Mouse (Mus musculus): ENCODE measurements around the gene AC129217.1. TPM values are rescaled to one million over a fixed set of nuclear protein-coding genes. Genes with fewer than 3 reads are reported as not detected.

The AC129217.1 gene
- total RNA-seq, 4 experiments from 2014 or later: not detected

DNA sequence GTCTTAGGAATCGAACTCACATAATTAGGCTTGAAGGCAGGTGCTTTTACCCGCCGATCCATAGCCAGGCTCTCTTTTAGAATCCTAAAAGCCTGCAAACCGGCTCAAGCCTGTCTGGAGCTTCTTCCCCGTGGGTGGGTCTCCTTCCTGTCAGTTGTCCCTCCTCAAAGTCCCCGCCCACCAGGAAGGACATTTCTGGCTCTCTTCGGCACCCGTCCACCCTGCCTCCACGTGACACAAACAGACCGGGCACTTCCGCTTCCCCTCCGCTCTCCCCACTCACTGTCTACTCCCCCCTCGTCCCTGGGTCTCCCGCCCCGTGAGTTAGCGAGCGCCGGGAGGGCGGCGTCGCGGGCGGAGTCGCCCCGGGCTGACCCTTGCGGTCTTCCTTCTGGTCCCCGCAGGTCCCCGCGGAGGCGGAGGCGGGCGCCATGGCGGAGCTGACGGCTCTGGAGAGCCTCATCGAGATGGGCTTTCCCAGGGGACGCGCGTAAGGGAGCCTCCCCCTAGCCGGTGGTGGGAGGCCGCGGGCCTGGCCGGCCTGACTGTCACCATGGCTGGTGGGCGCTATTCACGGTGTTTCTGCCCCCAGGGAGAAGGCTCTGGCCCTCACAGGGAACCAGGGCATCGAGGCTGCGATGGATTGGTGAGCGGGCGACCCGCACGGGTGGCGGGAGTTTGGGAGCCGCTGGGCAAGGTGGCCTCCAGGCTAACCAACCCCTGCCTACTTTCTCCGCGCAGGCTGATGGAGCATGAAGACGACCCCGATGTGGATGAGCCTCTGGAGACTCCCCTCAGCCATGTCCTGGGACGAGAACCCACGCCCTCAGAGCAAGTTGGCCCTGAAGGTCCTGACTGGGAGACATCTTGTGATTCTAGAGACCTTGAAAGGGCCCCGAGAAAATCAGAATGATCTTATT, 42.0 kb downstream of the AC129217.1 start, which contains the start of gene Ubxn1:
Gene Ubxn1, plus strand, starts transcription at position 230 of the 920 bp plus-strand sequence.
- DNase-seq: peak; percentile 98

DNA sequence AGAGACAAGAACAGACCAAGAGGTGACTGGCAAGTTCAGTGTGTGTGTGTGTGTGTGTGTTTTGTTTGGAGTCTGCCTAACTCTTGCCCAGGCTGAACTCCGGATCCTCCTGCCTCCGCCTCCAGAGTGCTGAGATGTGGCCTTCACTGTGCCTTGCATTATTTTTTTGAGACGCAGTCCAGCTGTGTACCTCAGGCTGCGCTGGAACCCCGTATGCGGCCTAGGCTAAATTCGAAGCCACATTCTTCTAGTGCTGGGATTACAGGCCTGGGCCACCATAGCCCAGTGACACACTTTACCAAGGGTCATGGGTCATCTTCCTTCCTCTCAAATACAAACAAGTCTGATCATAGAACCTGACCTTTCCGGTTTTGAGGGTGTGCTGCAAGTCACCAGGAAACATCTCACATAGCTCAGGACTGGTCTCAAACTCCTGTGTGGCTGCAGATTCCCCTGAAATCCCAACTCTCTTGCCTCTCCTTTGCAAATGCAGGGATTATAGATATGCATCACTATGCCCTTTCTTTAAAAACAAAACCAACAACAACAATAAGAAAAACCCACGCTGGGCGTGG, 42.8 kb downstream of the AC129217.1 start:
- DNase-seq: no peak

DNA sequence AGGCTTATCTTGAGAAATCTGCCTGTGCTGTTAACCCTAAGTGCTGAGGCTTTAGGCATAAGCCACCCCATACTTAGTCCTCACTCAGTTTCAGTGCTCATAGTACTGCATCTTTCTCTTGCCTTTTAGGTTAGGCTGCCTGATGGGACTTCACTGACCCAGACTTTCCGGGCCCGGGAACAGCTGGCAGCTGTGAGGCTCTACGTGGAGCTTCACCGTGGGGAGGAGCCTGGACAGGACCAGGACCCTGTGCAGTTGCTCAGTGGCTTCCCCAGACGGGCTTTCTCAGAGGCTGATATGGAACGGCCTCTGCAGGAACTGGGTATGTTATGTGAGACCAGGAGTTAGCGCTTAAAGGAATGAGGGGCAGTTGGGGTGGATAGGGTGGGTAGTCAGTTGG, 45.5 kb downstream of the AC129217.1 start:
- DNase-seq: no peak

DNA sequence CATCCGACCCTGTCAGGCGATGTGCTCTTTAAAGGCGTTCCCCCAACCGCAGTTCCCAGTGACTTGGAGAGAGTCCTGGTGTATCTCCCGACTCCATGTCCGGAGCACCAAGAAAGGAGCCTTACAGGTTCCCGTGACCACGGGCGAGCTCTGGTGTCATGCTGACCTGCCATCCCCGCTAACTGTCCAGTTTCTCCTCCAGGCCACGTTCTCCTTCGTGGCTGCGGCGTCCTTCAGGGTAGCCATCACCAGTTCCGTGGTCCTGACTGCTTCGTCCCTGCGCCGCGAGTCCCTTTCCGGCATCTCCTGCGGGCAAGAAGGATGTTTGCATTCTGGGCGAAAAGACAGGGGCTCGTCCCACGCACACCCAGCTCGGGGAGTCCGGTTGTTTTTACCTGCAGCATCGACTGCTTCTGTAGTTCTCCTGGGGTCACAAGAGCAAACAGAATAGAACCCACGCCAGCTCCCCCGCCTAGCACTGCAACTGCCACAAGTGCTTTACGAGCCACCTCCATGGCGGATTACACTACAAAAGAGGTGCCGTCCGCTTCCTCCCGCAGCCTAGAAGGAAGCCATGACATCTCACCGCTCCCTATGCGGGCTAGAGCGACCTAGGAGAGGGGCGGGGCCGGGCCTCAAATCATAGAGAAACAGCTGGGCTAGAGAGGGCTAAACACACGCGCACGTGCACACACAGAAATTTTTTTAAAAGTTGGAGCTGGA, 50.9 kb downstream of the AC129217.1 start, which contains the start of gene Uqcc3:
Gene Uqcc3, minus strand, starts transcription at position 613 of the 723 bp plus-strand sequence.
- DNase-seq: peak; percentile 91

DNA sequence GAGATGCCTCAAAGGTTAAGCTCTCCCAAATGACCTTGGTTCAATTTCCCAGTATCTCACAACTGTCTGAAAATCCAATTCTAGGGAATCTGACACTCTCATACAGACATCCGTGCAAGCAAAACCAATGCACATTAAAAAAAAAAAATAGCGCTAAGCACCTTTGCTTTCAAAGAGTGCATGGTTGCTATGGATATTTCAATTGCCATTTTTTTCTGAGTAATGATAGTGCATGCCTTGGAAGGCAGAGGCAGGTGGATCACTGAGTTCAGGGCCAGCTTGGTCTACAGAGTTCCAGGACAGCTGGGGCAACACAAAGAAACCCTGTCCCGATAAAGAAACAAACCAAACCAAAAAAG, 51.4 kb downstream of the AC129217.1 start:
- no peak for DNase-seq

DNA sequence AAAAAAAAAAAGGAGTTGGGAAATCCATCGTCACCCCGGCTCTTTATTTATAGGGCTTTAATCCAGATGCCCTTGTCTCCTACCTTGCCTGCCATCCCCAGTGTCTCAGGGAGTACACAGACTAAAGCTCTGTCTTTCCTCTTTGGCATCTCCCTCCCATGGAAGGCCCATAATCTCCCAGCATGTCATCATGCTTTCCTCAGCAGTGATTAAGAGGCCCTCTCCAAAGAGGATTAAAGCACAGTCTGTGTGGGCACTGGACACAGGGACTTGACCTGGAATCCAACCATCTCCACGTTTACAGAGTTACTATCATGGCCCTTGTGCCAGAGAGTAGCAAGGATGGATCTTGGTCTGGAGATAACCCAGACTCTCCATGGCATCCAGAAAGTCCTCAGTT, 54.0 kb downstream of the AC129217.1 start, which contains the start of the genes Lbhd1 and Gm49403:
Gene Lbhd1, plus strand, starts transcription at position 117 of the 400 bp plus-strand sequence.
Gene Gm49403, plus strand, starts transcription at position 315 of the 400 bp plus-strand sequence.
- no peak for DNase-seq

DNA sequence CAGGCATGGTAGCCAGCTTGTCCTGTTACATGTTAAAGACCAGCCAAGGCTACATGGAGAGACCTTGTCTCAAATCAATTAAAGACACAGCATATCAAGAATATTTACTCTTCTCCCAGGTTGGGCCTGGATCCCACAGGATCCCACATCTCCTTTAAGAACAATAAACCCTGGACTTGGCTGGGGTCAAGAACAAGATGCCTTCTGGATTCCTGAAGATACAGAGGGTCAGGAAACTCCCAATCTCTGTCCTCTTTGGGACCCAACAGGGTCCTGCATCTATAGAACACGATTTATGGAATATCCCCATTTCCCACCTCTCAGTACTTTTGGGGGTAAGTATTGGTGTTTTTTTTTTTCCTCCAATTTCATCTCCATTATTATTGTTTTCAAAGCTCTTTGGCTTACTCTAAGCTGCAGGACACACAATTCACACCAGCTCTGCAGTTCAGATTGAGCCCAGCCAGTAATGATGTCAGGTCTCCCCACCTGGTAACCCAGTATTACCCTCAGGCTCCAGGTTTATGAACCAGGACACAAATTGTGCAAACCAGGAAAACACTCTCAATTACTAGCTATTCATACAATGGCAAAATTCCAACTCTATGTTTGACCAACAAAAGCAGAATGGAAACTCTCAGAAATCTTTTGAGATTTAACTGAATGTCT, 57.5 kb downstream of the AC129217.1 start:
- no peak for DNase-seq

DNA sequence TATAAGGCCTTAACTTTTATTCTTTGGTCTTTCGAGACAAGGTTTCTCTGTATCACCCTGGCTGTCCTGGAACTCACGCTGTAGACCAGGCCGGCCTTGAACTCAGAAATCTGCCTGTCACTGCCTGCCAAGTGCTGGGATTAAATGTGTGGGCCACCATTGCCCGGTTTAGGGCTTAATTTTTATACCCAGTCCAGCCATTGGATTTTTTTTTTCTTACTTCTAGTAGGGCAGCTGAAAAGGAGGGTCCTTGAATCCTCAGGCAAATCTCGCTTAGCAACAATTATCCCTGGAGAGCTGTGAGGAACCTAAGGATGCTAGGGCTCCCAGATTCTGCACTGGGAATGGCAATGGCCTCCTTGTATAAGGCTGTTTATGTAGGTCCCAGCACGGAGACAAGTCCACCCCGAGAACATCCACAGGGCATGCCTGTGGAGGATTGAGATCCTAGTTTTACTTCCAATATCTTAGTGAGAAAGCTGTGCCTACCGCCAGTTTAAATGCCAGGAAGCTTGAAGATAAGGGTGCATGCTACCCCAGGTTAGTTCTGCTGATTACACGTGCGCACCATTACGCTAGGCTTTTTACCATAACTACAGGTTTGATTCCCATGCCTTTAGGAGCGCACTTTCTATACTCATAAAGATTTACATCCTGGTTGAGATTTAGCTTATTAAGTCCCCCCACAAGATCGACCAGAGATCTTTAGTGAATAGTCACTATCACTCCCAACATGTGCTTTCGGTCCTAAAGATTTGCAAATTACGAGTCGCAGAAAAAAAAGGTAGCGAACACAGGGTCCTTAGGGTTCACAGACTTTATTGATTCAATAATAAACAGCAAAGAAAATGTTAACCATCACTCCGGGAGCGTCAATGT, 58.3 kb downstream of the AC129217.1 start:
- no peak for DNase-seq

DNA sequence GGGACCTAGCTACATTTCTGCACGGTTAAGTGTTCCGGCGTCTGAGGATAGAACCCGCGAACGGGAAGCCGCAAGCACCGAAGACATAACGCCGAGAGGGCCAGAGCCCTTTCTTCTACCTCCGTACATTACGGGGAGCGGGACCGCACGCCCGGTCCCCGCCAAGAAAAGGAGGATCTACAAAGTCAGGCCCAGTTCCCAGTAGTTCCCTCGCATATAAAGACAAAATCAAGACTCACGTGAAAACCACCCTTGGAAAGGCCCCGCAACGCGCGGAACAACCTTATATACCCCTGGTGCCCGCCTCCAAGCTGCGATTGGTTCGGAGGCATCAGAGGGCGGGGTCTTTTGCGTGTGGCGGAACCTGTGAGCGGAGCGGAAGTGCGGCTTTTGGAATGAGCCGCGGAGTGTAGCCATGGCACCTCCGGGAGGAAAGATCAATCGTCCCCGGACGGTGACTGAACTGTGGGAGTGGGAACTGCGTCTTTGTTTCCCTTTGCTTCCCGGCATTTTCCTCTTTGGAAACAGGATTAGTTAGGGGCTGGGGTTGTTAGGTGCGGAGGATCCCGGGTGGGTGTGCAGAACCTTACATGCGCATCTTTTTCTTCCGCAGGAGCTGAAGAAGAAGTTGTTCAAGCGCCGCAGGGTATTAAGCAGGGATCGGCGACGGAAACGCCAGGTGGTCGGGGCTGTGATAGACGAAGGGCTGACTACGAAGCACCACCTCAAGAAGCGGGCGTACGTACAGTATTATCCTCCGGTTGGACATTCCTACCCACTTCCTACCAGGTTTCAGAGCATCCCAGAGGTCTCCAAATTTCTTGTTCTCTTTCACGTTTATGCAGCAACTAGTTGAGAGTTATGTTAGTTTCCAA, 59.2 kb downstream of the AC129217.1 start, which contains the start of the genes 1810009A15Rik and Gm49416:
Gene 1810009A15Rik, plus strand, starts transcription at position 343 of the 875 bp plus-strand sequence.
Gene Gm49416, plus strand, starts transcription at position 416 of the 875 bp plus-strand sequence.
- peak; percentile 93 for DNase-seq

Small RNA genes within 50 kb of the gene (microRNA-seq; reads per million reads assigned to microRNA genes)
- gene Mir5136: 0.17 to 0.35 reads per million in 2 experiments

Other genes with a start within 250 kb of the AC129217.1 start
- under 1 TPM in 3 of 4 experiments, not detected in 1; 0.07 to 0.40 (median 0.15) TPM for gene Slc22a8, start 238.5 kb upstream of the AC129217.1 start, total RNA-seq (2022)
- not detected for gene Slc22a6, start 211.7 kb upstream of the AC129217.1 start, total RNA-seq (2022)
- 1 to 10 TPM; 1.2 to 2.6 (median 1.8) TPM for gene Chrm1, start 166.0 kb upstream of the AC129217.1 start, total RNA-seq (2022)
- 100 to 1,000 TPM; 210 to 266 (median 246) TPM for gene Slc3a2, start 106.4 kb upstream of the AC129217.1 start, total RNA-seq (2022)
- 10 to 100 TPM; 49.1 to 60.4 (median 53.3) TPM for gene Wdr74, start 93.9 kb upstream of the AC129217.1 start, total RNA-seq (2022)
- gene 1700092M07Rik, start 89.1 kb upstream of the AC129217.1 start, total RNA-seq (2022): 1 to 10 TPM in 3 of 4 experiments, under 1 TPM in 1; 0.64 to 4.4 (median 1.8) TPM
- 100 to 1,000 TPM in 3 of 4 experiments, 10 to 100 TPM in 1; 90.9 to 138 (median 118) TPM for gene Stx5a, start 88.4 kb upstream of the AC129217.1 start, total RNA-seq (2022)
- gene Nxf1, start 72.7 kb upstream of the AC129217.1 start, total RNA-seq (2022): 100 to 1,000 TPM; 102 to 164 (median 148) TPM
- 100 to 1,000 TPM; 111 to 137 (median 123) TPM for gene Tmem223, start 58.8 kb upstream of the AC129217.1 start, total RNA-seq (2022)
- 10 to 100 TPM; 54.8 to 73.9 (median 63.9) TPM for gene Tmem179b, start 55.3 kb upstream of the AC129217.1 start, total RNA-seq (2022)
- 10 to 100 TPM; 16.6 to 26.8 (median 21.0) TPM for gene Taf6l, start 43.4 kb upstream of the AC129217.1 start, total RNA-seq (2022)
- gene Polr2g, start 31.2 kb upstream of the AC129217.1 start, total RNA-seq (2022): 100 to 1,000 TPM in 2 of 4 experiments, 10 to 100 TPM in 2; 86.0 to 106 (median 102) TPM
- 1 to 10 TPM; 2.5 to 4.9 (median 3.5) TPM for gene Zbtb3, start 27.2 kb upstream of the AC129217.1 start, total RNA-seq (2022)
- 10 to 100 TPM; 27.4 to 40.5 (median 35.9) TPM for gene Ttc9c, start 10.4 kb upstream of the AC129217.1 start, total RNA-seq (2022)
- gene Hnrnpul2, start 9.8 kb upstream of the AC129217.1 start, total RNA-seq (2022): 10 to 100 TPM; 66.4 to 84.4 (median 73.9) TPM
- 100 to 1,000 TPM in 3 of 4 experiments, 10 to 100 TPM in 1; 96.6 to 137 (median 126) TPM for gene Bscl2, start 7.7 kb downstream of the AC129217.1 start, total RNA-seq (2022)
- gene Gng3, start 9.4 kb downstream of the AC129217.1 start, total RNA-seq (2022): 1 to 10 TPM; 4.7 to 9.8 (median 8.7) TPM
- 1 to 10 TPM; 2.6 to 4.5 (median 3.3) TPM for gene Lrrn4cl, start 21.0 kb downstream of the AC129217.1 start, total RNA-seq (2022)
- gene Ubxn1, start 41.7 kb downstream of the AC129217.1 start, total RNA-seq (2022): 100 to 1,000 TPM; 203 to 231 (median 218) TPM
- gene Uqcc3, start 51.1 kb downstream of the AC129217.1 start, total RNA-seq (2022): 10 to 100 TPM; 53.2 to 91.0 (median 63.1) TPM
- gene Lbhd1, start 54.0 kb downstream of the AC129217.1 start, total RNA-seq (2022): 10 to 100 TPM in 3 of 4 experiments, 1 to 10 TPM in 1; 9.6 to 22.4 (median 14.5) TPM
- not detected for gene Gm49403, start 54.2 kb downstream of the AC129217.1 start, total RNA-seq (2022)
- gene 1810009A15Rik, start 59.1 kb downstream of the AC129217.1 start, total RNA-seq (2022): 10 to 100 TPM; 32.6 to 54.7 (median 45.3) TPM
- gene Gm49416, start 59.2 kb downstream of the AC129217.1 start, total RNA-seq (2022): 10 to 100 TPM in 1 of 4 experiments, 1 to 10 TPM in 3; 2.6 to 10.6 (median 6.0) TPM
- gene Ints5, start 63.2 kb downstream of the AC129217.1 start, total RNA-seq (2022): 10 to 100 TPM; 22.9 to 27.8 (median 25.0) TPM
- 100 to 1,000 TPM; 204 to 232 (median 222) TPM for gene Ganab, start 68.3 kb downstream of the AC129217.1 start, total RNA-seq (2022)
- 10 to 100 TPM; 61.3 to 72.9 (median 70.0) TPM for gene B3gat3, start 90.6 kb downstream of the AC129217.1 start, total RNA-seq (2022)
- gene Rom1, start 99.6 kb downstream of the AC129217.1 start, total RNA-seq (2022): 10 to 100 TPM; 51.9 to 73.5 (median 54.9) TPM
- gene Eml3, start 99.8 kb downstream of the AC129217.1 start, total RNA-seq (2022): 10 to 100 TPM; 57.9 to 87.6 (median 79.6) TPM
- gene Mta2, start 112.1 kb downstream of the AC129217.1 start, total RNA-seq (2022): 100 to 1,000 TPM in 2 of 4 experiments, 10 to 100 TPM in 2; 83.4 to 133 (median 102) TPM
- gene Tut1, start 124.1 kb downstream of the AC129217.1 start, total RNA-seq (2022): 10 to 100 TPM; 22.9 to 31.9 (median 26.8) TPM
- gene Eef1g, start 137.3 kb downstream of the AC129217.1 start, total RNA-seq (2022): 100 to 1,000 TPM; 306 to 355 (median 328) TPM
- 100 to 1,000 TPM; 122 to 227 (median 158) TPM for gene Ahnak, start 159.5 kb downstream of the AC129217.1 start, total RNA-seq (2022)

All from adrenal gland, adult 8-10 months (tissue).